Mouse (Mus musculus): Measurements from ENCODE around the gene Il21. TPM values are rescaled to one million over a fixed set of nuclear protein-coding genes. Genes with fewer than 3 reads are reported as not detected.
A peak's percentile ranks its signal among the peaks of the same experiment; 100 is the strongest.

The Il21 gene
- polyA plus RNA-seq, 2 experiments: not detected

- Histone ChIP-seq H3K9me3 (ENCODE audit: control insufficient read depth, low read length) (no peaks in the 10 kb centered on the region), H3K4me2 (replicated peaks; ENCODE audit: low read depth, low read length, severe bottlenecking) (no peak overlapping the region), H3K4me1 (ENCODE audit: control insufficient read depth, insufficient read depth, low read length) (no peaks in the 10 kb centered on the region), H3K4me3 (replicated peaks; ENCODE audit: low read length) (no peak overlapping the region), H3K27me3 (ENCODE audit: control insufficient read depth, insufficient read depth, low read length) (no peaks in the 10 kb centered on the region), H3K36me3 (ENCODE audit: control insufficient read depth, insufficient read depth, low read length) (no peaks in the 10 kb centered on the region), H3K27ac (replicated peaks; ENCODE audit: low read depth, low read length) (no peak overlapping the region), H3K9ac (ENCODE audit: low read depth, low read length, severe bottlenecking) (no peak overlapping the region)
- 30% methylated on average over 4 of the region's 4 CpGs for WGBS
- ATAC-seq (ENCODE audit: low FRiP score, low read depth): no peak
- no peak for TF ChIP-seq POLR2A (IDR thresholded peaks at IDR 0.05; ENCODE audit: borderline replicate concordance, extremely low read depth, insufficient read depth, insufficient read length)
- peak; percentile 44 for DNase-seq (ENCODE audit: low spot score)
These were observed 13.4 kb downstream of the Il21 start for GRCm38 (mm10) chr3:37219071-37219470.

- Histone ChIP-seq H3K4me2 (replicated peaks; ENCODE audit: low read depth, low read length, severe bottlenecking) (no peak overlapping the region), H3K4me3 (replicated peaks; ENCODE audit: low read length) (no peak overlapping the region), H3K27me3 (ENCODE audit: control insufficient read depth, insufficient read depth, low read length) (no peaks in the 10 kb centered on the region), H3K36me3 (ENCODE audit: control insufficient read depth, insufficient read depth, low read length) (no peaks in the 10 kb centered on the region), H3K27ac (replicated peaks; ENCODE audit: low read depth, low read length) (no peak overlapping the region), H3K9me3 (ENCODE audit: control insufficient read depth, low read length) (no peaks in the 10 kb centered on the region), H3K4me1 (ENCODE audit: control insufficient read depth, insufficient read depth, low read length) (0 out of 2 replicates have a peak, but pooled peaks cover 3% of the 10 kb centered on the region), H3K9ac (ENCODE audit: low read depth, low read length, severe bottlenecking) (no peak overlapping the region)
- no peak for TF ChIP-seq POLR2A (IDR thresholded peaks at IDR 0.05; ENCODE audit: borderline replicate concordance, extremely low read depth, insufficient read depth, insufficient read length)
- DNase-seq (ENCODE audit: low spot score) (no peak), ATAC-seq (ENCODE audit: low FRiP score, low read depth) (no peak)
- whole genome bisulfite sequencing: 64% methylated on average over 8 of the region's 8 CpGs
These were observed 27.1 kb downstream of the Il21 start for GRCm38 (mm10) chr3:37205226-37205800.

GRCm38 (mm10) chr3:37204556-37204955, 27.9 kb downstream of the Il21 start:
- Histone ChIP-seq H3K4me3 (replicated peaks; ENCODE audit: low read length) (peak overlapping the region; percentile 49), H3K27me3 (ENCODE audit: control insufficient read depth, insufficient read depth, low read length) (no peaks in the 10 kb centered on the region), H3K9me3 (ENCODE audit: control insufficient read depth, low read length) (no peaks in the 10 kb centered on the region), H3K9ac (ENCODE audit: low read depth, low read length, severe bottlenecking) (peak overlapping the region; percentile 56), H3K36me3 (ENCODE audit: control insufficient read depth, insufficient read depth, low read length) (no peaks in the 10 kb centered on the region), H3K4me1 (ENCODE audit: control insufficient read depth, insufficient read depth, low read length) (0 out of 2 replicates have a peak, but pooled peaks cover 3% of the 10 kb centered on the region), H3K4me2 (replicated peaks; ENCODE audit: low read depth, low read length, severe bottlenecking) (peak overlapping the region; percentile 69), H3K27ac (replicated peaks; ENCODE audit: low read depth, low read length) (no peak overlapping the region)
- ATAC-seq (ENCODE audit: low FRiP score, low read depth): no peak
- peak; percentile 50 for DNase-seq (ENCODE audit: low spot score)
- TF ChIP-seq POLR2A (IDR thresholded peaks at IDR 0.05; ENCODE audit: borderline replicate concordance, extremely low read depth, insufficient read depth, insufficient read length): no peak
- 19% methylated on average over 6 of the region's 6 CpGs for WGBS

- Histone ChIP-seq H3K4me3 (replicated peaks; ENCODE audit: low read length) (peak overlapping the region; percentile 49), H3K4me1 (ENCODE audit: control insufficient read depth, insufficient read depth, low read length) (0 out of 2 replicates have a peak, but pooled peaks cover 3% of the 10 kb centered on the region), H3K27ac (replicated peaks; ENCODE audit: low read depth, low read length) (no peak overlapping the region), H3K27me3 (ENCODE audit: control insufficient read depth, insufficient read depth, low read length) (no peaks in the 10 kb centered on the region), H3K4me2 (replicated peaks; ENCODE audit: low read depth, low read length, severe bottlenecking) (peak overlapping the region; percentile 69), H3K36me3 (ENCODE audit: control insufficient read depth, insufficient read depth, low read length) (no peaks in the 10 kb centered on the region), H3K9me3 (ENCODE audit: control insufficient read depth, low read length) (no peaks in the 10 kb centered on the region), H3K9ac (ENCODE audit: low read depth, low read length, severe bottlenecking) (peak overlapping the region; percentile 56)
- no peak for TF ChIP-seq POLR2A (IDR thresholded peaks at IDR 0.05; ENCODE audit: borderline replicate concordance, extremely low read depth, insufficient read depth, insufficient read length)
- 2% methylated on average over 11 of the region's 11 CpGs for WGBS
- DNase-seq (ENCODE audit: low spot score) (peak; percentile 91), ATAC-seq (ENCODE audit: low FRiP score, low read depth) (peak; percentile 51; the same call in 1 of the 2 replicates)
These were observed 28.4 kb downstream of the Il21 start for GRCm38 (mm10) chr3:37203984-37204428.

GRCm38 (mm10) chr3:37202856-37203255, 29.6 kb downstream of the Il21 start:
- Histone ChIP-seq H3K4me3 (replicated peaks; ENCODE audit: low read length) (no peak overlapping the region), H3K9me3 (ENCODE audit: control insufficient read depth, low read length) (no peaks in the 10 kb centered on the region), H3K4me2 (replicated peaks; ENCODE audit: low read depth, low read length, severe bottlenecking) (no peak overlapping the region), H3K9ac (ENCODE audit: low read depth, low read length, severe bottlenecking) (no peak overlapping the region), H3K27ac (replicated peaks; ENCODE audit: low read depth, low read length) (no peak overlapping the region), H3K4me1 (ENCODE audit: control insufficient read depth, insufficient read depth, low read length) (0 out of 2 replicates have a peak, but pooled peaks cover 3% of the 10 kb centered on the region), H3K36me3 (ENCODE audit: control insufficient read depth, insufficient read depth, low read length) (no peaks in the 10 kb centered on the region), H3K27me3 (ENCODE audit: control insufficient read depth, insufficient read depth, low read length) (no peaks in the 10 kb centered on the region)
- WGBS: 87% methylated on average over 7 of the region's 7 CpGs
- DNase-seq (ENCODE audit: low spot score) (no peak), ATAC-seq (ENCODE audit: low FRiP score, low read depth) (no peak)
- no peak for TF ChIP-seq POLR2A (IDR thresholded peaks at IDR 0.05; ENCODE audit: borderline replicate concordance, extremely low read depth, insufficient read depth, insufficient read length)

Measured in limb, embryonic 14.5 days (tissue).